Mouse (Mus musculus): ENCODE data around the gene Glb1l3.

GRCm38 (mm10) chr9:26798731-26799130 lies 62.0 kb downstream of the Glb1l3 start:
- TF ChIP-seq CTCF (IDR thresholded peaks at IDR 0.05; ENCODE audit: extremely low read depth, insufficient read length, insufficient replicate concordance, low read depth, low read length) (no peak), POLR2A (IDR thresholded peaks at IDR 0.05; ENCODE audit: low read depth, low read length) (no peak)
